Mouse (Mus musculus) kidney, adult 18-20 months (tissue): ENCODE measurements around the gene Cpsf6.

ENCODE experiments used
- DNase-seq: peaks from one replicate; pipeline ENCODE4 v3.0.0; 2021

Gene Cpsf6

DNA sequence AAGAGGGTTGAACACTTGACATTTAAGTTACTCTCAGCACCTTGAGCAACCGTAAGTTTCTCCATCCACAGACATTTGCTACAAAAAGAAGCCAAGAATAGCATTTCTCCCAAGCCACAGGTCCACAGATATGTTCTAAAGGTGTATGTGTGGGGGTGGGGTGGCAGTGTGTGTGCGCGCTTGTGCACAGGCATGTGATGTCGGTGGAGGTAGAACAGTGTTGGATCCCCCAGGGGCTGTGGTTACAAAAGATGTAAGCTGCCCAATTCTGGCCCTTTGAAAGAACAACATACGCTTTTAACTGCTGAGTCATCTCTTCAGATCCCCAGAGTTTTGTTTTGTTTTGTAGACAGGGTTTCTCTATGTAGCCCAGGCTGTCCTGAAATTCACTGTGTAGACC is 57.2 kb downstream of the Cpsf6 start:
- no peak for DNase-seq

DNA sequence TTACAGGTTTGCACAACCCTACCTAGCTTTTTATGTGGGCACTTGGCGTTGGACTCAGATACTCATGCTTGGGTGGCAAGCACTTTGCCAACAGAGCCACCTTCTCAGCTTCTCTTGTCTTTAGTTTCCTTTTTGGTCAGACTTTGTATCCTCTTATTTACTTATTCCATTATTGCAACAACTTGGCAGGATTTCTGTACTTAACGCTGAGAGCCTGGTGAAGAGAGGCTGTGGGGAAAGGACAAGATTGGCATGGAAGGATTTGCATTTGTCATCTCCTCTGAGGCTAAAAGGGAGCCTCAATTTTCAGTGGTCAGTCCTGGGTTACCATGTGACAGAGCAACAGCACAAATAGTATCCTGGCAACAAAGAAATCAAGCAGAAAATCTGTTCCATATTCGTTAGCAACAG is 59.2 kb downstream of the Cpsf6 start:
- no peak for DNase-seq

DNA sequence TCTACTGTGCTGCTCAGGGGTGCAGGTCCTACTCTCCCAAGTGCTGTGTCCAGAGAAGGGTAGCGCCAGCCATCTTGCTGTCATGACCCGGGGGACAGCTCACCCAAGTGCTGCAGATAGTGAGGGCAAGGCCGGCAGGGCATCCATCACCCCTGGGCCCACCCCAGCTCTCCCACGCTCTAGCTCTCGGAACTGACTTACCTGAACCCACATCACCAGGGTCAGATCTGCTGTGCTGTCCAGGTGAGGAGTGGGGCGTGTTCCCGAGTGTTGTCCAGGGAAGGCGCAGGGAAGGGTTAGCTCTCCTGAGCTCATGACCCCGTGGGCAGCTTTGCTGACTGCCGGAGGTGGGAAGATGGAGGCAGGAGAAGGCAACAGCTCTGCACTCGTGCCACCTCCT is 63.4 kb downstream of the Cpsf6 start:
- DNase-seq = no peak

DNA sequence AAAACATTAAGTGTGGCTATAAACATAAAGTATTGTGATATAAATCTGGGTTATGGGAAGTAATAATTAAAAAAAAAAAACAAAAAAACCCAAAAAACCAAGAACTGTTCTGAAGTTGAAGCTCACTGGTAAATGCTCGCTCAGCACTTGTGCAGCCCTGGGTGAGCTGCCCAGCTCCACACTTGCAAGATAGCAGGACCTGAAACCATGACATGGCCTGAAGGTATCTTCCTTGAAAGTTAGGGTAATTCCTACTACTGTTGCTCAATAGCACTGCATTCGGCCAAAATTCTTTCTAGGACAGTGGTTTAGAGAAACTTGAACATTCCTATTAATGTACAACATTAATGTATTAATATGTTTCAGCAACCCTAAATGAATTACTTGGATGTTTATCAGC is 66.7 kb downstream of the Cpsf6 start:
- DNase-seq = no peak

DNA sequence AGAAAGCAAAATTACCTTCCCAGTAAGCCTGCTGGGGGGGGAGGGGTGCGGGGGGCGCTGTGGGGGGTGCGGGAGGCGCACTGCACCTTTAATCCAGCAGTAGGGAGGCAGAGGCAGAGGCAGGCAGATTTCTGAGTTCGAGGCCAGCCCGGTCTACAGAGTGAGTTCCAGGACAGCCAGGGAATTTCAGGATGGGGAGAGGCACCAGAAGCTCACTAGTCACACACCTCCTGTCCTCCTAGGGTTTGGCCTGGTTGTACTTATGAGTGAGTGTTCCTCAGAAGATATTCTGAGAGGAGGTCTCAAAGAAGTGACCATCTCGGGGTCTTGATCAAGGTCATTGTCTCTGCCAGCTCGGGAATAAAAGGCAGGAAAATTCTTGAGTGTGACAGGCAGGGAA is 67.6 kb downstream of the Cpsf6 start:
- no peak for DNase-seq

DNA sequence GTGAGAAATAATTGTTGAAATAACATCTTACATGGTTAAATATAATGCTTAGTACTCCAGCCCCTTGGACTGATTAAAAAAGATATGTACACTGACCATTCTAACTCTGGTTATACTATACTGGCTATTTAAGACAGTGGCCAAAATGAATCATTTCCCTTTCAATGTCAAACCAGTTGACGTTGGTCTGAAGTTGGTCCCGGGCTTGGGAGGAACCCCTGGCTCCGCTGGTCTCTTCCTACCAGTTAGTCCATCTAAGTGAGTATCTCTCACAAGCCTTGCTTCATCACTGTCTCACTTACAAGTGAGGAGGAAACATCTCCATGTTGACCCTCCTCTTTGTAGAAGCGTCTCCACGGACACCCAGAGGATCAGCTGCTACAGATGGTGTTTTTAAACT is 75.4 kb downstream of the Cpsf6 start:
- DNase-seq = no peak

DNA sequence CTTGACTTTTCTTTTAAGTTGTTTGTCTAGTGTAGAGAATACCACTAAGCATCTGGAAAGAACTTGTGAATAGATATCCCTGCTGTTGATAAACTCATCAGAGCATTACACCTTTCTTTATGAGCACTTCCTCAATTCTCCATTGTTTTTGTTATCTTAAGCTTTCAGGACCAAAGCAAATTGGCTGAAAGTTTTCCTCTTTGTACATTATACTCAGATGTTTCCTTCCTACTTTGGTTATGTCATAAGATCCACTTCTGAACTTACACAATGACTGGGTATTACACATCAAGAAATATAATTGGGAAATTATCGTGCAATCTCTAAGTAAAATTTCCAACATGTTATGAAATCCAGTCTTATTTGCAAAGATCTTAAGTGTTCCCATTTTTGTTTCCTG is 78.1 kb downstream of the Cpsf6 start:
- DNase-seq = no peak

DNA sequence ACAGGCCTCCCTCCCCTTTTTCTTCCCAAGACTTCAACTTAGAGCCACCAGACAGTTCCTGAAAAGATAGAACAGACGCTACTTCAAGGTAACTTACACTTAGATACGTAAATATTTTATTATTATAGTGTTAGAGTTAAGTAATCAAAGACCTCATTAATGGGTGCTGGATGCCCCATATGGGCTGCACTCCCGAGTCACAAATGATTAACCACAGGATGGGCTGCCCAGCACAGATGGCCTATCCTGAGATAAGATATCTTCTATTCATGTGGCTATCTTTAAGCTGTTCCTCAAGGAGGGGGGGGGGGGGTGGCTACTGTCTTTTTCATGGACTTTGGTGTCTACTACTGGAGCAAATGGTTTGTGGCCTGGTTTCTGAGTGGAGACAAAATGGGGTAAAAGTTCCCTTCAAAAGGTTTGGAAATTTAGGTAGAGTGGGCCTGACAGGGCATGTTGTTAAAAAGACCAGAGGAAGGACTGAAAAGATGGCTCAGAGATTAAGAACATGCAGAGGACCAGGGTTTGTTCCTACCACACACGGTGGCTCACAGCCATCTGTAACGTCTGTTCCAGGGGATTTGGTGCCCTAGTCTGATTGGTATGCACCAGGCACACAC is 79.8 kb downstream of the Cpsf6 start:
- DNase-seq = no peak

DNA sequence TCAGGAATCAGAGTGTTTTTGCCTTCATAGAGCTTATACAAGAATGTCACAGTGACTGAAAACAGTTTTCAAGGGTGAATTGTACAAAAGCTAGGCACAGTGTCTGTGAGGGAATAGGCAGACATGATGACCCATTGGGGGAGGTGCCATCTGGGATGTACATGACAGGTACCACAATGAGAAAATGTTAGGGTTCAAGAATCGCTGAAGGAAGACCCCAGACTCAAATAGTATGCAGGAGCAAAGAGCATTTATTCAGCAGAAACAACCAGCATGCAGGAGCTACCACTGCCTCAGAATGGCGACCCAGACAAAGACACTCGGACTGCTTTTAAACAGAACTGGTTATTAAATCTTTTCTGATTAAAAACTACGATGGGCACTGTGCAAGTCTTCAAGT is 80.7 kb downstream of the Cpsf6 start:
- no peak for DNase-seq

DNA sequence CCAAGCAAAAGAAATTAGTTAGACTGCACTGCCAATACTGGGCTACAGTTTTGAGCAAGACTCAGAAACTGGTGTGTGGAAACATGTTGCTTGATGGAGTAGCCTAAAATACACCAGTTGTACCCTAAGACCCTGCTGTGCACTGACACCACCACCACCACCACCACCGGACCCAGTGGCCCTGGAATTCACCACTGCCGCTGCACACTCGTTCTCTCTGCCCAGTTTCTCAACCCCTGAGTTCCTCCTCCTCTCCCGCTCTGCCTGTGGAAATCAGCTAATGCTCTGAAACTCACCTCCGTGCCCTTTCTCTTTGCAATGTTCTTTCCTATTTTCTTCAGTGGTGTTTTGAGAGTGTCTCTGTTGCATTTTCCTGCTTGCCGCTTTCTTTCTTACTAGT is 81.5 kb downstream of the Cpsf6 start:
- no peak for DNase-seq
